Mouse (Mus musculus) mammary gland, adult 2 months (tissue): Measurements from ENCODE around the gene Cplx3. TPM values are rescaled to one million over a fixed set of nuclear protein-coding genes. Genes with fewer than 3 reads are reported as not detected.

Experiments used
- polyA plus RNA-seq: library from polyadenylated mRNA; depleted of rRNA; stranded (reverse); fragments of >200 nt; gene quantifications from 2 replicates; pipeline ENCODE4 v1.2.3, GENCODE M21; 2012; ENCODE audit warnings: low replicate concordance; rRNA removed

The Cplx3 gene
- polyA plus RNA-seq: not detected in 2 replicates

DNA sequence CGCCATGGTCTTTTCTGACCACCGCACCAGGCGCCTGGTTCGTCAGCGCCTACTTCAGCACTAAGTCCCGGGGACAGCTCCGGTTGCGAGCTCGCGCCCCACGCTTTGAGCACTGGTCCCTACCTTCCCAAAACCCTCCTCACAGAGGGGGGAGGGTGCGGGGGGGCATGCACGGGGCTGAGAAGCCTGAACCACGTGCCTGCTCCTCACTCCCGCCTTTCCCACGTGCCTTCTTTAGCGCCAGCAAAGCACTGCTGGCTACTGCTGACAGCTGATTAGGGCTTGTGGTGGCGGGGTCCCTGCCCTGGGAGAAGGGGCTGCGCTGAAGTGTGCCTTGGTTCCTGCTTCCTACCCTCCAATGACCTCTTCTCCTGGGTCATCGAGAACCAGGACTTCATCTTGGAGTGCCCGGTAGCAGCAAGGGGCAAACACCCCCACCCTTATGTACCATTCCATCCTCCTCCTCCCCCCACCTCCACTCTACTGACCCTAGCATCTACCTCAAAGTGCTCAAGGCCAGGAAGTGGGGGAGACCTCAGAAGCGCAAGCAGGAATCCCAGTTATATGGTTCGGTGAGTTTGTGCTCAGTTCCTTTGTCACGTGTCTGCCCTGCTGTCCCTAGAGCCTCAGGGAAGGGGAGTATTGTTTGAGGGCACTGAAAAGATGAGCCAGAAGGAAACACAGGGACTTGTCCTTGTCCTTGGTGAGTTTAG is at the start of gene Cplx3:
Cplx3 (minus strand) TSS at position 143 of the 713 bp plus-strand sequence.

DNA sequence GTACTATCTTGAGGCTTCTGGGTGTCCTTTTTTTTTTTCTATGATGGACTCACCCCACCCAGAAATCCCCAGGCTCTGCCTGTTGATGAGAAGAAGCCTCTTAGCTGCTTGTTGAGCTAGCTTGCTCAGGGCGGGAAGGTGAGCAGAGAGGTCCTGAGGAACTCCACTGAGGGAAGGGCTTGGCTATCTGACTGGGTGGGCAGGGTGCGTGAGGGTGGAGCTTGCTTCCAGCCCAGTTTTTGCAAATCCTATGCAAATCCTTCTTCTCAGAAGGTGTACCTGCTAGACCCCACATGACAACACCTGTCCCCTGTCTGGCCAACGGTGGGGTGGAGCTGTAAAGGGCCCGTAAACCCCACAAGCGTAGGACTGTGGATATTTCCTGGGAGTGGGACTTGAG is 47.2 kb upstream of the Cplx3 start, which contains the start of gene Csk:
Csk (minus strand) TSS at position 349 of the 400 bp plus-strand sequence.

GRCm38 (mm10) chr9:57620674-57621073 is 14.6 kb upstream of the Cplx3 start, which contains the start of gene Lman1l:
Gene Lman1l (minus strand): TSS chr9:57620774.

DNA sequence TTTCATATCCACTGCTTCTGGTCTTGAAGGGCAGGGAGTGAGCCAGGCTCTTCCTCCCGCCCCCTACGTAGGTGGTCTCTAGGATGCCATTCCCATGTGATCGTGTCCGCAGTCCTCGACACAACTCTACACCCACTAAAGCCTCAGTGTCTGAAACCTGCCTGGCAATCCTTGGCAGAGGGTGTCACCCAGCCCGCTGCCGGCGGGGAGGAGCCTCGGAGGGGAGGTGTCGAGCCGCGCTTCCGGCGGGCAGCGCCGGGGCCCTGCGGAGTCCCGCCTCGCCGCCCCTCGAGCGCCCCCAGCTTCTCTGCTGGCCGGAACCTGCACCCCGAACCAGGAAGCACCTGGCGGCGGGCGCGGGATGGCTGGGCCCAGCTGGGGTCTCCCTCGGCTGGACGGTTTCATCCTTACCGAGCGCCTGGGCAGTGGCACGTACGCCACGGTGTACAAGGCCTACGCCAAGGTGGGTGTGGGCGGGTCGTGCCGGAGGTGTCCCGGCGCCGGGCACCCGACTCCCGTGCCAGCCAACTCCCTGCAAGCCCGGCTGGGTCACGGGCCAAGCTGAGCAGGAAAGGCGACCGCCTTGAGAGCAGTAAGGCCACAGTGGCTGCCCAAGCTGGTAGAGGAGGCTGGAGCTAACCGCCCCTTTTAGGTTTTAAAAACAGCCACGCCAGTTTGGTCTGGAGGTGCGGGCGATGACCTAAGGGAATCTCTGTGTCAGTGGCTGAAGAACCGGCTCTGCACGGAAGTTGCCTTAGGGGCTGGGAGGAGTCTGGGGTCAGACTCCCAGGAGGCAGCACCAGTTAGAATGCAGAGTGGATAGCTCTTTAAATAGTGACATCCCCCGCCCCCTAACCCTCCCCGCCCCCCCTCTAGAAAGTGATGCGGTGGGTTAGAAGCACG is 16.6 kb downstream of the Cplx3 start, which contains the start of gene Ulk3:
Ulk3 (plus strand) TSS at position 229 of the 903 bp plus-strand sequence.

DNA sequence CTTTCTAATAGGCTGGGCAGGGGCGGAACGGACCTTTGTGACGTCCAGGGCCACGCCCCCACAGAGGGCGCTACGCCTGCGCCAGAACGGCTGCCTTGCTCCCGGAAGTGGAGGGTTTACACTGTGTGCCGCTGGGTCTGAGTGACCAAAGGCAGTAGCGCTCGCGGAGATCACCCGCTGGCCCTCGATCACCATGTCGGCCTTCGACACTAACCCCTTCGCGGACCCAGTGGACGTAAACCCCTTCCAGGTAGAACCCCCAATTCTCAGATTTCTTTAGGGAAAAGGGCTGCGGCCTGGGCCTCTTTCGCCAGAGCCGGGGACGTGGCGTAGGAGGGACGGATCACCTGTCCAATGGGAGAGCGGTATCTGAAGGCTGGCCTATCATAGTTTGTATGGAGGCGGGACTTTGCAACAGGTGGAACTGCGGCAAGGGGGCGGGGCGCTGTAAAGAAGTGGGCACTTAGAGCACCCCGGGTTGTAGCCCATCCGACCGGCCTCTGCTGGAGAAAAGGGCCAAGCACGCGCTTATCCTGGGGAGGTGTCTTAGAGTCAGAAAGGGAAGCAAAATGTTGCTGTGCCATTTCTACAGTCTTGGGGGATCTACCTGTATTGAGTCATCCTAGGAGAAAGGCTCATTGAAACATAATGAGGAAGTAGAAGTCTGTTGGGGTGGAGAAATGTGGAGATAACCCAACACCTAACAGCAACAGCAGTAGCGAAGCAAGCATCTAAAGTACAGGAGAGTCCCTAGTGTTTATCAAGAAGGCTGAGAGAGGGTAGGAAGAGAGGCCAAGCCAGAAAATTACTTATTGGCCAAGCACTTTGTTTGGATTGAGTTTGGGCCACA is 45.0 kb downstream of the Cplx3 start, which contains the start of gene Scamp2:
Scamp2 (plus strand) TSS at position 83 of the 850 bp plus-strand sequence.

DNA sequence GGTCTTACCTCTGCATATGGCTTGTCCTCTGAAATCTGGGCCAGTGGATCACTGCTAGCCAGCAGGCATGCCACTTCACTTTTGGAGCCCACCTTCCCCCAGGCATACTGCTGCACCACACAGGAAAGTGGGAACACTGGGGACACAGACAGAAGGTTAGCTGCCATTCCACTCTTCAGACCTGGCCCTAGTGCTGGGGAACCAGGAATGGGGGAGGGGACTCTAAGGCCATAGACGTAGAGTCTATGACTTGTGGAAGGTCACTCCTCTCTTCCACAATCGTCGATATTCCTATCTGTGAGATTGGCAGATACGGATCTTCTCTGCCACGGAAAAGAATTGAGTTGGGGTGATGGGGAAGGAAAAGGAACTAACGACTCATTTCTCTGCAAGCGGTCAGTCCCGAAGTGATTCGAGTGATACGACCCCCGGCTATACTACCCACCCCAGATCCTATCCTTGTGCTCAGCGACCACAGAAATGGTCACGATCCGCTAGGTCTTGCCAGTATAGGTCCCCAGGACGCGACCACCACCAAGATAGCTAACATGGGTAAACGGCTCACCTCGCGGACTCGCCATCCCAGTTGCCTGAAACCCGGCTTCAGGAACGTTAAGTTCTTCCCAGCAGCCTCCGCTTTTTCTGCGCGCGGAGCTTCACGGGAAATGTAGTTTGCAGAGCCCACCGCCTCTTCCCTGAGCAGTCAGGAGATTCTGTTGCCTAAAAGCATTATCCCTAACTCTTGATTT is 53.8 kb downstream of the Cplx3 start, which contains the start of gene Mpi:
Mpi (minus strand) TSS at position 625 of the 749 bp plus-strand sequence.

Other genes starting within 250 kb of the Cplx3 start
- 45.4 and 59.9 TPM in 2 replicates for gene Ppcdc, start 166.2 kb downstream of the Cplx3 start, polyA plus RNA-seq
- 24.2 and 33.0 TPM in 2 replicates for gene Scamp5, start 138.2 kb downstream of the Cplx3 start, polyA plus RNA-seq
- 0.88 and 1.3 TPM in 2 replicates for gene Rpp25, start 102.3 kb downstream of the Cplx3 start, polyA plus RNA-seq
- gene Cox5a, start 85.0 kb downstream of the Cplx3 start, polyA plus RNA-seq: 532 and 565 TPM in 2 replicates
- 6.0 and 28.5 TPM in 2 replicates for gene Fam219b, start 68.8 kb downstream of the Cplx3 start, polyA plus RNA-seq
- gene Mpi, start 53.5 kb downstream of the Cplx3 start, polyA plus RNA-seq: 27.1 and 70.1 TPM in 2 replicates
- gene Scamp2, start 45.3 kb downstream of the Cplx3 start, polyA plus RNA-seq: 119 and 132 TPM in 2 replicates
- gene Ulk3, start 16.8 kb downstream of the Cplx3 start, polyA plus RNA-seq: 38.7 and 43.9 TPM in 2 replicates
- 0.26 and 0.37 TPM in 2 replicates for gene Lman1l, start 14.5 kb upstream of the Cplx3 start, polyA plus RNA-seq
- gene Csk, start 47.4 kb upstream of the Cplx3 start, polyA plus RNA-seq: 70.4 and 149 TPM in 2 replicates
- 3.1 TPM in 1 of 2 replicates, not detected in the other for gene Cyp1a2, start 77.4 kb upstream of the Cplx3 start, polyA plus RNA-seq
- gene Cyp1a1, start 81.6 kb upstream of the Cplx3 start, polyA plus RNA-seq: 0.69 and 1.1 TPM in 2 replicates
- gene Edc3, start 102.3 kb upstream of the Cplx3 start, polyA plus RNA-seq: 11.0 and 14.9 TPM in 2 replicates
- 82.5 and 138 TPM in 2 replicates for gene Clk3, start 159.6 kb upstream of the Cplx3 start, polyA plus RNA-seq
- gene Arid3b, start 230.5 kb upstream of the Cplx3 start, polyA plus RNA-seq: 18.6 and 25.9 TPM in 2 replicates